Comparison of ENCODE assay signal across 7 mouse cellular contexts in the genomic region with DNA sequence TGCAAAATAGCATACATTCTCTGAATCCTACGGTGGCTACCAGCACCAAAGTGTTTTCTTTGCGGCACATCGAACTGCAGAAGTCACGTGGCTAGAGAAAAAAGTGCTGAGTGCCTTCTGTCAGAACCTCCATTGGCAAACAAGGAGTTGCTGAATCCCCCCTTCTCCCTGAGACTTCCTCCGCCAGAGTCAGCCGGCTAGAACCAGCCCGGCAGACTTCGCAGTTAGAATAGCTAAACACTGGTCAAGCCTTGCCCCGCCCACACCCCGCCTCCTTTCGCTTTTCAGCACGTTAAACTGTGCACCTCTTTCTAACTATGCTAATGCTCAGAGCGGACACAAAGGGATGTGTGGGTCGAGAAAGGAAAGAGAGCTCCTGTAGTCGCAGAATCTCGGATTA. TPM values are rescaled to one million over a fixed set of nuclear protein-coding genes. Genes with fewer than 3 reads are reported as not detected.
A peak's percentile ranks its signal among the peaks of the same experiment; 100 is the strongest.
DNase-seq lines count a peak whose midpoint lies in the region; ATAC-seq and TF ChIP-seq lines count a peak whose summit lies in the region.

No protein-coding gene starts in this region.

- TF ChIP-seq CTCF in hindbrain, postnatal 0 days (IDR thresholded peaks at IDR 0.05; ENCODE audit: low read depth), result no peak

- H3K79me2 ChIP-seq in macrophage (ENCODE audit: inconsistent target), result no peaks in the 10 kb centered on the region

- H3K36me3 ChIP-seq in hindbrain, postnatal 0 days (ENCODE audit: insufficient read depth, low read length), result no peaks in the 10 kb centered on the region
- no peaks in the 10 kb centered on the region for H3K36me3 ChIP-seq in macrophage (ENCODE audit: inconsistent target)

- H3K9ac ChIP-seq in hindbrain, postnatal 0 days (replicated peaks; ENCODE audit: low read length), result peak overlapping the region; percentile 52

- peak; percentile 87 for ATAC-seq in hindbrain, postnatal 0 days

- H3K4me3 ChIP-seq in hindbrain, postnatal 0 days (ENCODE audit: low read length), result peak overlapping the region; percentile 43
- H3K4me3 ChIP-seq in macrophage (ENCODE audit: inconsistent target), result peak overlapping the region; percentile 24; the same call in 1 of the 2 replicates

- WGBS in hindbrain, postnatal 0 days, result 0% methylated on average over 16 of the region's 16 CpGs
- under 1% methylated on average over 16 of the region's 16 CpGs for WGBS in macrophage (ENCODE audit: missing documents)

- H3K4me1 ChIP-seq in hindbrain, postnatal 0 days (ENCODE audit: insufficient read depth, low read length), result no peaks in the 10 kb centered on the region

- H3K9me3 ChIP-seq in hindbrain, postnatal 0 days (ENCODE audit: low read length), result no peaks in the 10 kb centered on the region

- peak overlapping the region; percentile 66 for H3K4me2 ChIP-seq in hindbrain, postnatal 0 days (ENCODE audit: low read depth, low read length)

- peak; percentile 13 for DNase-seq in T-cell, adult 2 months (ENCODE audit: low spot score)
- peak; percentile 85 to 86 for DNase-seq in cerebellum, postnatal 10 days
- DNase-seq in frontal cortex, postnatal 36 days (ENCODE audit: low spot score in 2 of 2), result peak; percentile 36 to 54
- peak; percentile 86 for DNase-seq in hindbrain, postnatal 0 days (ENCODE audit: low spot score)
- peak; percentile 22 to 38 for DNase-seq in left cerebral cortex, adult 8-10 months (ENCODE audit: low spot score in 2 of 2)
- DNase-seq in right cerebral cortex, postnatal 10 days (ENCODE audit: low spot score in 2 of 2), result peak; percentile 81

- H3K27me3 ChIP-seq in hindbrain, postnatal 0 days (ENCODE audit: insufficient read depth, low read length), result no peaks in the 10 kb centered on the region

- peak overlapping the region; percentile 85 for H3K27ac ChIP-seq in hindbrain, postnatal 0 days
- H3K27ac ChIP-seq in macrophage, result no peak overlapping the region

RNA-seq across cellular contexts. Expression of gene Rimklb, which starts 7.0 kb away (rescaled TPM):
- total RNA-seq in hindbrain, postnatal 0 days (2014; rRNA removed), result 96.6 and 113 TPM in 2 replicates
- polyA plus RNA-seq in hindbrain, postnatal 0 days (2015; fragmentation: Nextera tagmentation; extraction: Ambion mirVana), result 97.1 and 97.2 TPM in 2 replicates
- 10 to 100 TPM; 59.9 to 73.3 (median 65.8) TPM for total RNA-seq in left cerebral cortex, adult 8-10 months (2022)
- not detected for total RNA-seq in macrophage (2018; cell fraction: chromatin; rRNA removed)
- not detected for total RNA-seq in macrophage (2018; cell fraction: cytosol; rRNA removed)
- not detected for total RNA-seq in macrophage (2018; cell fraction: nucleus; rRNA removed)
- polyA plus RNA-seq in macrophage (2018), result not detected in 3 replicates

RNA-seq across cellular contexts. Expression of gene Mfap5, which starts 14.1 kb away (rescaled TPM):
- total RNA-seq in hindbrain, postnatal 0 days (2014; rRNA removed), result 2.7 and 13.2 TPM in 2 replicates
- polyA plus RNA-seq in hindbrain, postnatal 0 days (2015; fragmentation: Nextera tagmentation; extraction: Ambion mirVana), result 5.0 and 5.6 TPM in 2 replicates
- 1 to 10 TPM in 1 of 4 experiments, not detected in 3; 1.3 TPM for total RNA-seq in left cerebral cortex, adult 8-10 months (2022)
- 1 to 10 TPM in 1 of 26 experiments, not detected in 25; 1.6 TPM for total RNA-seq in macrophage (2018; cell fraction: chromatin; rRNA removed)
- total RNA-seq in macrophage (2018; cell fraction: cytosol; rRNA removed), result not detected
- not detected for total RNA-seq in macrophage (2018; cell fraction: nucleus; rRNA removed)
- not detected in 3 replicates for polyA plus RNA-seq in macrophage (2018)

Comparison
In these comparisons a context has a peak if more than half of its experiments do, and no peak if none do; other contexts are left out.
1. DNase-seq: peak in every context shown above with its lines; median percentile 86 in hindbrain, postnatal 0 days; 86 in cerebellum, postnatal 10 days; 81 in right cerebral cortex, postnatal 10 days; 45 in frontal cortex, postnatal 36 days; 30 in left cerebral cortex, adult 8-10 months; 13 in T-cell, adult 2 months.